In genomic region chr9:80260905-80261304, GRCm38 (mm10) we compare ENCODE assay signal across 23 mouse cellular contexts.
"Had no signal": no experiment of that assay in that cellular context is flagged by ENCODE, and none has a peak within 500 bp of the region (broad histone marks: within the 10 kb centered on the region; RNA-seq: fewer than 3 reads in every experiment).

No protein-coding gene starts in this region.

- H3K4me3 ChIP-seq: kidney, embryonic 15.5 days; left cerebral cortex, adult 2 months; limb, embryonic 12.5 days; limb, embryonic 15.5 days; liver, embryonic 13.5 days; midbrain, embryonic 12.5 days; midbrain, embryonic 15.5 days; neural tube, embryonic 13.5 days; stomach, embryonic 15.5 days had no signal

- H3K36me3 ChIP-seq: limb, embryonic 12.5 days; limb, embryonic 15.5 days; liver, embryonic 13.5 days; midbrain, embryonic 12.5 days; midbrain, embryonic 15.5 days; neural tube, embryonic 13.5 days had no signal

- ATAC-seq: intestine, postnatal 0 days; lung, postnatal 0 days; midbrain, embryonic 15.5 days had no signal

- H3K27me3 ChIP-seq: kidney, embryonic 15.5 days; limb, embryonic 12.5 days; limb, embryonic 15.5 days; liver, embryonic 13.5 days; midbrain, embryonic 12.5 days; midbrain, embryonic 15.5 days; neural tube, embryonic 13.5 days; stomach, embryonic 15.5 days had no signal

- H3K9ac ChIP-seq: kidney, embryonic 15.5 days; limb, embryonic 12.5 days; limb, embryonic 15.5 days; liver, embryonic 13.5 days; lung, embryonic 14.5 days; midbrain, embryonic 12.5 days; midbrain, embryonic 15.5 days; neural tube, embryonic 13.5 days; stomach, embryonic 15.5 days had no signal

- DNase-seq: kidney, adult 2 months; kidney, postnatal 10 days; kidney, postnatal 36 days; layer of hippocampus, postnatal 36 days; left cerebral cortex, postnatal 4 days; liver, embryonic 13.5 days; lung, embryonic 14.5 days; retina, postnatal 1 day; right cerebral cortex, postnatal 25 days; spleen, adult 18-20 months; thymus, adult 18-20 months; thymus, postnatal 36 days had no signal

- H3K4me1 ChIP-seq: liver, embryonic 13.5 days; midbrain, embryonic 12.5 days; midbrain, embryonic 15.5 days; neural tube, embryonic 13.5 days had no signal

- H3K9me3 ChIP-seq: kidney, embryonic 15.5 days; limb, embryonic 12.5 days; limb, embryonic 15.5 days; liver, embryonic 13.5 days; midbrain, embryonic 12.5 days; midbrain, embryonic 15.5 days; neural tube, embryonic 13.5 days; stomach, embryonic 15.5 days had no signal

- H3K27ac ChIP-seq: kidney, embryonic 15.5 days; left cerebral cortex, adult 2 months; limb, embryonic 12.5 days; limb, embryonic 15.5 days; liver, embryonic 13.5 days; macrophage; midbrain, embryonic 12.5 days; midbrain, embryonic 15.5 days; neural tube, embryonic 13.5 days; stomach, embryonic 15.5 days had no signal

- H3K4me2 ChIP-seq: kidney, embryonic 15.5 days; limb, embryonic 12.5 days; limb, embryonic 15.5 days; liver, embryonic 13.5 days; lung, embryonic 14.5 days; midbrain, embryonic 12.5 days; midbrain, embryonic 15.5 days; neural tube, embryonic 13.5 days; stomach, embryonic 15.5 days had no signal
